Mouse (Mus musculus): Measurements from ENCODE around the gene Tmem25. TPM values are rescaled to one million over a fixed set of nuclear protein-coding genes. Genes with fewer than 3 reads are reported as not detected.

Tmem25 gene
- polyA plus RNA-seq (2021; fragmentation: Nextera tagmentation): 50.8 and 62.4 TPM in 2 replicates
- long read RNA-seq, experiment 1, transcript Tmem25-201 (9 exons, 2,448 nt): major isoform, 24 of 75 reads
- long read RNA-seq, experiment 1, partial matches to known transcripts: 21 of 75 reads
- long read RNA-seq, experiment 1, other reads (novel, unspliced or antisense): 30 of 75 reads
- long read RNA-seq, experiment 2, transcript Tmem25-201 (9 exons, 2,448 nt): major isoform, 118 of 362 reads
- long read RNA-seq, experiment 2, transcript Tmem25-202 (7 exons, 2,649 nt): minor isoform, 11 of 362 reads
- long read RNA-seq, experiment 2, partial matches to known transcripts: 59 of 362 reads
- long read RNA-seq, experiment 2, other reads (novel, unspliced or antisense): 173 of 362 reads

DNA sequence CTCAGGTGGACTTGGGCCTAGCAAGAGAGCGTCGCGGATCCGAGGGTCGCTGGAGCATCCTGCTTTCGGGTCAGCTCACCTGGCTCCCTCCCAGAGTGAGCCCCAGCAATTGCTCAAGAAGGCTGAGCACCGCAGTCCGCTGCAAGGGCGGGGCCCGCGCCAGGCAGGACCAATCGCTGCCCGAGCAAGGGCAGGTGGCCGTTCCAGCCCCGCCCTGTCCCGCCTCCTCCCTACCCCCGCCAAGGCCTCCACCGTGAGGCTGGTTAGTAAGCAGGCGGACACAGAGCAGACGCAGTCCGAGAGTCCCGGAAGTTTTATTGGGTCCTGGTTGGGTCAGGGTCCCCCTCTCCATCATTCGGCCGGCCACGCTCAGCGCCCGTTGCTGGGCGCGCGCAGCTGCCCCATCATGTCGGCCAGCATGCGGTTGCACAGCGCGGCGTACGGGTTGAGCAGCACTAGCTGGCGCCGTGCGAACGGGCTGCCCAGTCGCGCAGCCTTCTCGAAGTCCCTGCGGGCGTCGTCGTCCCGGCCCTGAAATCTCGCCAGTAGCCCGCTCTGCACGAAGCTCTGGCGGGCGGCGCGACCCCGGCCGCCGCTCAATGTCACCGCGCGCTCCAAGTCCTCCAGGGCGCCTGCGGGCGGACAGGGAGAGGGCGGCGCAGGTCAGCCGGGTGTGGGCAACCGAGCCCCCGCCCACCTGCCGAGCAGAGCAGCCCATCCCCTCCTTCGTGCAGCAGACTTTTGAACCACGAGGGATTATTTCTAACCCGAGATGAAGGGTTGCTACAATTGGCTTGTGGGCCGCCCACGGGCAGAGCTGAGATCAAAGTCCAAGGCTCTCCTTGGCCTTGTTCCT, at the start of gene Tmem25:
Gene Tmem25 (minus strand): TSS at position 206 of the 856 bp plus-strand sequence.

DNA sequence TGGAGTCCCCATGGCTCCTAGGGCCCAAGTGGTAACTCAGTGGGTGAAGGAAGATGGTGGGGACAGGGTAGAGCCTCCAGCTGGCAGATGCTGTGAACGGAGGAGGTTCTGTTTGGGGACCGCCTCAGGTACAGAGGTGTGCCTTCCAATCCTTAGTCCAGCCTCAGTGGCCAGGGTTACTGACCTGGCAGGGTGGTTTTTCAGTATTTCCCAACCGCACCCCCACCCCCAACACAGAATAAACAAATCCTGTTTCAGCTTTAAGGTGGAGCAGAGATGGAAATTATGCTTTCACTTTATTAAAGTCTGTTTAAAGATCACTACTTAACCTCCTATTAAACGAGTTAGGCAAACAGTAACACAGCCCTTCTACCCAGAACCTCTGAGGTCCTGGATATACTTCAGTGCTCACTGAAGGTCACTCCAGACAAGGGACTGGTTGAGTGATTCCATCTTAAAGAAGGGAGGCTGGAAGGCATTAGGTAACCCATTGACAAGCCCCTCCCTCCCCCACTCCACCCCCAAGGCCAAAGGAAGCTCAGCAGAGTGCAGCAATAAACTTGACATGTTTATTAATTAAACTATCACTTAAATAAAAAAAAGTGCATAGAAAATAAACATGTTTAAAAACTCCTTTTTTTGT, 3.8 kb upstream of the Tmem25 start, which contains the start of gene Ttc36:
Gene Ttc36 (minus strand): TSS at position 265 of the 643 bp plus-strand sequence.

DNA sequence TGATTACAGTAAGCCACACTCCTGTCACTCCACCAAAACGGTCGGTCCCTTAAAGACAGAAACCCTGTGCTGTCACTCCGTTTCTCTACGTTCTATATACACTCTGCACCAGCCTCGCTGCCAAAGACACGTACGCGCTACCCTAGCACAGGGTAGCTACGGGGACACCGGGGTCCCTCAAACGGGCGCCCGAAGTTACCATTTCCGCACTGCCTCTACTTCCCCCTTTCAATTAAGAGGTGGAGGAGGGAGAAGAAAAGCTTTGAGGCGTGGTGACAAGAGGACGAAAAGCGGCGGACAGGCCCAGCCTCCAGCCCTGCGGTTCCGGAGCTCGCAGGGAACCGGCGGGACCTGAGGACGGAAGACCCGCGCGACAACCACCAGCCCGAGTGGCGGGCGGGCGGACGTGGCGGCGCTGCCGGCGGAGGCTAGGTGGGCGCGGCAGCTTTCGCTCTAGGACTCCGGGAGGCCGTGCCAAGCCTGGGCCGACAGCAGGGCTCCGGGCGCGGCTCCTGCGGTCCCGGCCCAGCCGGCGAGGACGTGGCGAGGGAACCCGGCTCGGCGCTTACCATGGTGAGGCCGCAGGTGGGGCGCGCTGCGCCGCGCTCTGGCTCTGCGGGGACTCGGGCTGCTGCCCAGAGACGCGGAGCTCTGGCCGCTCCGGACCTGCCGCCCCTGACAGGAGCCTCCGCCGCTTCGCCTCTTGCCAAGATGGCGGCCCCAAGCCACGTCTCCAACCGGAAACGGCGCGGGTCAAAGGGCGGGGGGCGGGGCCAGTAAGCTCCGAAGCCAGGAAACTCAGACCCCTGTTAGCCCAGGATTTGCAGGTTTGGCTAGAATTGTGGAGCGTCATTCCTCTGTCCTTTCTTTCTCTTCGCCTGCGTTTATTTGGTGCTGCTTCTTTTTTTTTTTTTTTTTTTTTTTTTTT, 31.7 kb downstream of the Tmem25 start, which contains the start of the genes Arcn1 and Ift46:
Gene Arcn1 (minus strand): TSS at position 745 of the 928 bp plus-strand sequence.
Gene Ift46 (plus strand): TSS at position 808 of the 928 bp plus-strand sequence.

Other genes starting within 250 kb of the Tmem25 start
- not detected in 2 replicates for gene Cxcr5, start 237.4 kb downstream of the Tmem25 start, polyA plus RNA-seq (2021; fragmentation: Nextera tagmentation)
- 18.4 and 20.2 TPM in 2 replicates for gene Ddx6, start 194.4 kb downstream of the Tmem25 start, polyA plus RNA-seq (2021; fragmentation: Nextera tagmentation)
- gene Treh, start 126.1 kb downstream of the Tmem25 start, polyA plus RNA-seq (2021; fragmentation: Nextera tagmentation): not detected in 2 replicates
- gene Phldb1, start 64.1 kb downstream of the Tmem25 start, polyA plus RNA-seq (2021; fragmentation: Nextera tagmentation): 9.2 and 10.1 TPM in 2 replicates
- gene Arcn1, start 31.5 kb downstream of the Tmem25 start, polyA plus RNA-seq (2021; fragmentation: Nextera tagmentation): 41.7 and 45.5 TPM in 2 replicates
- gene Ift46, start 31.4 kb downstream of the Tmem25 start, polyA plus RNA-seq (2021; fragmentation: Nextera tagmentation): 60.9 and 65.4 TPM in 2 replicates
- gene Ttc36, start 3.8 kb upstream of the Tmem25 start, polyA plus RNA-seq (2021; fragmentation: Nextera tagmentation): not detected in 2 replicates
- 4.4 and 4.8 TPM in 2 replicates for gene Kmt2a, start 82.0 kb upstream of the Tmem25 start, polyA plus RNA-seq (2021; fragmentation: Nextera tagmentation)
- gene Atp5l, start 121.4 kb upstream of the Tmem25 start, polyA plus RNA-seq (2021; fragmentation: Nextera tagmentation): 1,476 and 1,758 TPM in 2 replicates
- gene Ube4a, start 166.3 kb upstream of the Tmem25 start, polyA plus RNA-seq (2021; fragmentation: Nextera tagmentation): 42.6 and 43.5 TPM in 2 replicates
- gene Cd3g, start 181.1 kb upstream of the Tmem25 start, polyA plus RNA-seq (2021; fragmentation: Nextera tagmentation): 0.24 and 0.44 TPM in 2 replicates
- 0.24 and 0.25 TPM in 2 replicates for gene Cd3d, start 182.5 kb upstream of the Tmem25 start, polyA plus RNA-seq (2021; fragmentation: Nextera tagmentation)
- gene Cd3e, start 210.3 kb upstream of the Tmem25 start, polyA plus RNA-seq (2021; fragmentation: Nextera tagmentation): 0.15 TPM in 1 of 2 replicates, not detected in the other
- gene Mpzl2, start 240.5 kb upstream of the Tmem25 start, polyA plus RNA-seq (2021; fragmentation: Nextera tagmentation): 0.23 and 0.65 TPM in 2 replicates